Comparison of ENCODE assay signal across 22 mouse cellular contexts in genomic region chr17:12182702-12183485, GRCm38 (mm10).
DNase-seq lines count a peak whose midpoint lies in the region; ATAC-seq and TF ChIP-seq lines count a peak whose summit lies in the region.
"Had no signal": no experiment of that assay in that cellular context is flagged by ENCODE, and none has a peak within 500 bp of the region (broad histone marks: within the 10 kb centered on the region; RNA-seq: fewer than 3 reads in every experiment).

No protein-coding gene starts in this region.

- TF ChIP-seq EP300 in liver, postnatal 0 days (IDR thresholded peaks at IDR 0.05; ENCODE audit: low read depth) = no peak

- no peaks in the 10 kb centered on the region for H3K36me3 ChIP-seq in heart, embryonic 11.5 days (ENCODE audit: control insufficient read depth, insufficient read depth, low read length)
- H3K36me3 ChIP-seq in liver, postnatal 0 days (replicated peaks; ENCODE audit: insufficient read depth, low read length) = peaks cover 6% of the 10 kb centered on the region
- H3K36me3 ChIP-seq: embryonic facial prominence, embryonic 15.5 days; kidney, embryonic 15.5 days; neural tube, embryonic 13.5 days had no signal

- no peaks in the 10 kb centered on the region for H3K9me3 ChIP-seq in heart, embryonic 11.5 days (replicated peaks; ENCODE audit: control insufficient read depth, low read length)
- no peaks in the 10 kb centered on the region for H3K9me3 ChIP-seq in liver, postnatal 0 days (ENCODE audit: low read length)
- H3K9me3 ChIP-seq: embryonic facial prominence, embryonic 15.5 days; hindbrain, embryonic 13.5 days; kidney, embryonic 15.5 days; midbrain, embryonic 12.5 days; neural tube, embryonic 13.5 days had no signal

- peak; percentile 67; the same call in 1 of the 2 replicates for ATAC-seq in heart, embryonic 11.5 days (replicated peaks; ENCODE audit: insufficient number of reproducible peaks, low FRiP score, low TSS enrichment)
- no peak for ATAC-seq in liver, postnatal 0 days
- ATAC-seq: forebrain, embryonic 14.5 days; lung, postnatal 0 days had no signal

- H3K27ac ChIP-seq in heart, embryonic 11.5 days (ENCODE audit: low read depth, low read length) = 0 out of 2 replicates have a peak overlapping the region, but pooled peaks have one; percentile 22
- H3K27ac ChIP-seq in liver, postnatal 0 days (ENCODE audit: low read depth) = peak overlapping the region; percentile 55
- H3K27ac ChIP-seq: embryonic facial prominence, embryonic 15.5 days; heart, adult 2 months; hindbrain, embryonic 13.5 days; kidney, embryonic 15.5 days; midbrain, embryonic 12.5 days; neural tube, embryonic 13.5 days had no signal

- H3K27me3 ChIP-seq in heart, embryonic 11.5 days (ENCODE audit: control insufficient read depth, insufficient read depth, low read length) = no peaks in the 10 kb centered on the region
- H3K27me3 ChIP-seq in liver, postnatal 0 days (ENCODE audit: insufficient read depth, low read length) = no peaks in the 10 kb centered on the region
- H3K27me3 ChIP-seq: embryonic facial prominence, embryonic 15.5 days; hindbrain, embryonic 13.5 days; kidney, embryonic 15.5 days; midbrain, embryonic 12.5 days; neural tube, embryonic 13.5 days had no signal

- H3K9ac ChIP-seq in heart, embryonic 11.5 days (ENCODE audit: low read depth, low read length) = no peak overlapping the region
- H3K9ac ChIP-seq in liver, postnatal 0 days (replicated peaks) = peak overlapping the region; percentile 41; the same call in 1 of the 2 replicates
- H3K9ac ChIP-seq: embryonic facial prominence, embryonic 15.5 days; hindbrain, embryonic 13.5 days; kidney, embryonic 15.5 days; midbrain, embryonic 12.5 days; neural tube, embryonic 13.5 days had no signal

- H3K4me2 ChIP-seq in heart, embryonic 11.5 days = no peak overlapping the region
- H3K4me2 ChIP-seq in liver, postnatal 0 days (ENCODE audit: low read depth, low read length) = peak overlapping the region; percentile 26; the same call in 1 of the 2 replicates
- H3K4me2 ChIP-seq: embryonic facial prominence, embryonic 15.5 days; hindbrain, embryonic 13.5 days; kidney, embryonic 15.5 days; midbrain, embryonic 12.5 days; neural tube, embryonic 13.5 days had no signal

- intact Hi-C loops in heart, postnatal 10 days (cut with DNase I) = no loop called here

- no peak for DNase-seq in heart, postnatal 10 days
- DNase-seq in R1 (ENCODE audit: low read depth, low spot score) = peak; percentile 59
- DNase-seq in liver = peak; percentile 78
- no peak for DNase-seq in liver, postnatal 0 days
- no peak for DNase-seq in ovary, postnatal 36 days (ENCODE audit: low spot score)
- no peak for DNase-seq in layer of hippocampus, postnatal 10 days (ENCODE audit: low spot score in 2 of 2)
- DNase-seq in embryo, embryonic 10 days (ENCODE audit: low spot score) = no peak
- DNase-seq: adrenal gland, adult 8-10 months; cerebellum, adult 11 months; cerebellum, postnatal 14 days; embryo, embryonic 11 days; gastrocnemius, postnatal 25 days; heart, adult 2 months; layer of hippocampus, postnatal 36 days had no signal

- TF ChIP-seq CTCF in liver, postnatal 0 days (IDR thresholded peaks at IDR 0.05; ENCODE audit: low read depth) = no peak

- no peak overlapping the region for H3K4me3 ChIP-seq in heart, embryonic 11.5 days (ENCODE audit: low read depth, low read length)
- no peak overlapping the region for H3K4me3 ChIP-seq in liver, postnatal 0 days (ENCODE audit: low read depth, low read length)
- H3K4me3 ChIP-seq: embryonic facial prominence, embryonic 15.5 days; heart, adult 2 months; hindbrain, embryonic 13.5 days; kidney, embryonic 15.5 days; midbrain, embryonic 12.5 days; neural tube, embryonic 13.5 days had no signal

- H3K4me1 ChIP-seq in heart, embryonic 11.5 days (ENCODE audit: control insufficient read depth, insufficient read depth, low read length) = 0 out of 2 replicates have a peak, but pooled peaks cover 3% of the 10 kb centered on the region
- H3K4me1 ChIP-seq in liver, postnatal 0 days (ENCODE audit: insufficient read depth) = peaks cover 45% of the 10 kb centered on the region
- H3K4me1 ChIP-seq: embryonic facial prominence, embryonic 15.5 days had no signal

- 65% methylated on average over 5 of the region's 5 CpGs for WGBS in heart, embryonic 11.5 days (ENCODE audit: insufficient replicate concordance)
- WGBS in liver, postnatal 0 days (ENCODE audit: insufficient replicate concordance) = 72% methylated on average over 5 of the region's 5 CpGs

Comparison
In these comparisons a context has a peak if more than half of its experiments do, and no peak if none do; other contexts are left out.
1. DNase-seq: peak in R1 (single experiment) and liver (single experiment); none in heart, postnatal 10 days (0 of 2), liver, postnatal 0 days (single experiment), ovary, postnatal 36 days (single experiment), layer of hippocampus, postnatal 10 days (0 of 2) and embryo, embryonic 10 days (single experiment).